Mouse (Mus musculus) CH12.LX (cell line): ENCODE results near the gene Actn3.

ENCODE experiments used
- CTCF ChIP-seq, 2 experiments: IDR thresholded peaks in 1 of 2; conservative IDR thresholded peaks in 1 of 2; 2 replicates each; pipeline ENCODE4 v1.5.1; 2011 to 2012; ENCODE audit warnings: low read depth in 2 of 2, low read length in 2 of 2, improper control_type of control experiment in 1 of 2, inconsistent platforms in 1 of 2, mild to moderate bottlenecking in 1 of 2, moderate library complexity in 1 of 2
- EP300 ChIP-seq: IDR thresholded peaks from 2 replicates; pipeline ENCODE4 v1.6.1; 2011; ENCODE audit warnings: low read length, improper control_type of control experiment
- HCFC1 ChIP-seq: IDR thresholded peaks from 2 replicates; pipeline ENCODE4 v1.6.1; 2012; ENCODE audit warnings: low read depth, mild to moderate bottlenecking, inconsistent platforms, low read length, improper control_type of control experiment
- MAX ChIP-seq: IDR thresholded peaks from 2 replicates; pipeline ENCODE4 v1.6.1; 2011; ENCODE audit warnings: low read length, improper control_type of control experiment
- MAZ ChIP-seq: IDR thresholded peaks from 2 replicates; pipeline ENCODE4 v1.6.1; 2012; ENCODE audit warnings: low read depth, mild to moderate bottlenecking, inconsistent platforms, low read length, improper control_type of control experiment, moderate library complexity
- MXI1 ChIP-seq: IDR thresholded peaks from 2 replicates; pipeline ENCODE4 v1.6.1; 2011; ENCODE audit warnings: mild to moderate bottlenecking, low read depth, low read length, improper control_type of control experiment
- NELFE ChIP-seq: IDR thresholded peaks from 2 replicates; pipeline ENCODE4 v1.6.1; 2011; ENCODE audit warnings: low read depth, low read length, improper control_type of control experiment
- SIN3A ChIP-seq: IDR thresholded peaks from 2 replicates; pipeline ENCODE4 v1.6.1; 2012; ENCODE audit warnings: low read length, improper control_type of control experiment, inconsistent platforms
- ZKSCAN1 ChIP-seq: IDR thresholded peaks from 2 replicates; pipeline ENCODE4 v1.6.1; 2012; ENCODE audit warnings: low read depth, inconsistent platforms, low read length, improper control_type of control experiment, borderline replicate concordance

- TF ChIP-seq MAX (no peak), MXI1 (no peak), NELFE (no peak), CTCF (conservative IDR thresholded peaks at IDR 0.05 in 1 of 2, IDR thresholded peaks at IDR 0.05 in 1 of 2; ENCODE audit: low read depth in 2 of 2, low read length in 2 of 2) (no peak), EP300 (no peak), ZKSCAN1 (no peak), HCFC1 (no peak), MAZ (no peak), SIN3A (no peak)
These were observed 41.9 kb upstream of the Actn3 start for GRCm38 (mm10) chr19:4919652-4920051.
